Comparison of ENCODE assay signal across 8 mouse cellular contexts in genomic region chr9:50421061-50421460, GRCm38 (mm10).
DNase-seq lines count a peak whose midpoint lies in the region; ATAC-seq and TF ChIP-seq lines count a peak whose summit lies in the region.
"Had no signal": no experiment of that assay in that cellular context is flagged by ENCODE, and none has a peak within 500 bp of the region (broad histone marks: within the 10 kb centered on the region; RNA-seq: fewer than 3 reads in every experiment).

No protein-coding gene starts in this region.

- H3K36me3 ChIP-seq in intestine, postnatal 0 days (ENCODE audit: control insufficient read depth, insufficient read depth): no peaks in the 10 kb centered on the region
- no peaks in the 10 kb centered on the region for H3K36me3 ChIP-seq in intestine, embryonic 16.5 days (ENCODE audit: control insufficient read depth, insufficient read depth, low read length)

- in situ Hi-C loops in Patski (cut with MboI; ENCODE audit: low pct_unique_long_range_greater_than_20kb): no loop called here

- ATAC-seq in intestine, postnatal 0 days: no peak
- ATAC-seq in intestine, embryonic 16.5 days: no peak
- ATAC-seq in Patski: no peak
- ATAC-seq in granulocyte monocyte progenitor cell, adult 5-6 weeks (replicated peaks; ENCODE audit: poor library complexity, severe bottlenecking): no peak

- no peak overlapping the region for H3K4me2 ChIP-seq in intestine, postnatal 0 days (replicated peaks; ENCODE audit: low read depth)
- H3K4me2 ChIP-seq in intestine, embryonic 16.5 days (ENCODE audit: low read depth, low read length): no peak overlapping the region

- CTCF ChIA-PET in Patski (lab: Charles Lee): interaction anchor here (0.9 to 1.4 kb wide), 4 partner anchors 12 to 916 kb away, joined by 3 to 4 read pairs (median 3); no protein-coding TSS in a partner anchor

- H3K27me3 ChIP-seq in intestine, postnatal 0 days (replicated peaks; ENCODE audit: control insufficient read depth, insufficient read depth, low read length): no peaks in the 10 kb centered on the region
- no peaks in the 10 kb centered on the region for H3K27me3 ChIP-seq in intestine, embryonic 16.5 days (replicated peaks; ENCODE audit: control insufficient read depth, insufficient read depth, low read length)
- H3K27me3 ChIP-seq in Patski: no peaks in the 10 kb centered on the region

- H3K4me3 ChIP-seq in intestine, postnatal 0 days (ENCODE audit: low read depth, low read length): no peak overlapping the region
- no peak overlapping the region for H3K4me3 ChIP-seq in intestine, embryonic 16.5 days (ENCODE audit: low read length)

- no peaks in the 10 kb centered on the region for H3K4me1 ChIP-seq in intestine, postnatal 0 days (replicated peaks; ENCODE audit: control insufficient read depth, insufficient read depth, low read length)
- no peaks in the 10 kb centered on the region for H3K4me1 ChIP-seq in intestine, embryonic 16.5 days (ENCODE audit: control insufficient read depth, insufficient read depth, low read length)

- 96% methylated on average over 2 of the region's 2 CpGs for WGBS in intestine, postnatal 0 days
- 96% methylated on average over 2 of the region's 2 CpGs for WGBS in intestine, embryonic 16.5 days

- no peak overlapping the region for H3K27ac ChIP-seq in intestine, postnatal 0 days (ENCODE audit: low read depth, low read length)
- H3K27ac ChIP-seq in intestine, embryonic 16.5 days (ENCODE audit: low read length): no peak overlapping the region

- POLR2A ChIA-PET in Patski (lab: Charles Lee): interaction anchor here (0.9 kb wide), 1 partner anchor 104 kb away, joined by 10 read pairs; no protein-coding TSS in a partner anchor

- no peak overlapping the region for H3K9ac ChIP-seq in intestine, postnatal 0 days (ENCODE audit: low read depth, low read length)
- no peak overlapping the region for H3K9ac ChIP-seq in intestine, embryonic 16.5 days (ENCODE audit: low read depth, low read length)

- no peaks in the 10 kb centered on the region for H3K9me3 ChIP-seq in intestine, postnatal 0 days (ENCODE audit: control insufficient read depth)
- H3K9me3 ChIP-seq in intestine, embryonic 16.5 days (ENCODE audit: control insufficient read depth, low read length): no peaks in the 10 kb centered on the region

- TF ChIP-seq CTCF in intestine, postnatal 0 days (IDR thresholded peaks at IDR 0.05; ENCODE audit: low read depth): peak; percentile 64
- TF ChIP-seq CTCF in Patski (IDR thresholded peaks at IDR 0.05): peak; percentile 66

- DNase-seq in CD4-positive helper T cell, adult 2 months (ENCODE audit: low read depth, low spot score): peak; percentile 33
- DNase-seq in Patski (ENCODE audit: low read depth, low spot score): no peak
- DNase-seq in retina, embryonic 14.5 days (ENCODE audit: low spot score): peak; percentile 40
- no peak for DNase-seq in layer of hippocampus, adult 18-20 months (ENCODE audit: low spot score in 2 of 2)
- DNase-seq: heart, postnatal 14 days had no signal

Comparison
In these comparisons a context has a peak if more than half of its experiments do, and no peak if none do; other contexts are left out.
1. DNase-seq: peak in CD4-positive helper T cell, adult 2 months (single experiment) and retina, embryonic 14.5 days (single experiment); none in Patski (single experiment) and layer of hippocampus, adult 18-20 months (0 of 2).